Mouse (Mus musculus) frontal cortex, postnatal 25 days (tissue): ENCODE results near the gene Abhd12.
A peak's percentile ranks its signal among the peaks of the same experiment; 100 is the strongest.

Source experiments
- DNase-seq, 2 experiments: peaks; one replicate each; pipeline ENCODE4 v3.0.0; 2022; ENCODE audit warnings: low spot score in 2 of 2

Abhd12 gene

DNA sequence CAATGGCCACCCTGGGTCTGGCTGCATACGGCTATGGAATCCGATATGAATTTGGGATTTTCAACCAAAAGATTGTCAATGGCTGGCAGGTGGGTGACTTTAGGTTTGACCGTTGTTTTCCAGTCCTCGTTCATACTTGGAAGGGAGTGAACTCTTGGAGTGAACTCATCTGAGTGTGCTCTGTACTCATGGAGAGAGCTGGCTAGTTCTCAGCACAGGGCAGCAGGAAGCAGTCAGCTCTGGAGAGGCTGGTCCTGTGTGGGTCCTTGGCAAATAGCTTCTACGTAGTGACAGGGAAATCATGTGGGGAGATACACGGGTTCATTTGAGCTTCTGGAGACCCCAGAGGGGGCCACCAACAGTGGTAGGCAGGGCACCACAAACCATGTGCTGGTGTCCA, 95.7 kb downstream of the Abhd12 start:
- DNase-seq: no peak

DNA sequence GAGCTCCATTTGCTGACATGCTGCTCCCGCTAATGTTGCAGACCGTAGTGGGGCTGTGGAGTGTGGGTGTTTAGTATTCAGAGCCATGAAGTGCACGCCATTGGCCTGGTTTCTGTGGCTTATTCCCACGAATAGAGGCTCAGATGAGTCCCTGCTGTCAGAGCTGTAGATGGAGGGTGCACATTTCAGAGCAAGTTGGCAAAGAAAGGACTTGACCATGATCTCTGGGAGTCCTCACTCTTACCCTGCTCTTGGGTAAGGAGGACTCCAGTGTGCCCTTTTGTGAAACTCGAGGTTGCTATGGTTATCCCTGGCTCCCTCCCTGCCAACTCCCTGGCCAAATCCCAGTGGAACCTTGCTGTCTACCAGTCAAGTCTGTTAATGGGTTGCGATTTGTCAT, 96.2 kb downstream of the Abhd12 start:
- no peak for DNase-seq

DNA sequence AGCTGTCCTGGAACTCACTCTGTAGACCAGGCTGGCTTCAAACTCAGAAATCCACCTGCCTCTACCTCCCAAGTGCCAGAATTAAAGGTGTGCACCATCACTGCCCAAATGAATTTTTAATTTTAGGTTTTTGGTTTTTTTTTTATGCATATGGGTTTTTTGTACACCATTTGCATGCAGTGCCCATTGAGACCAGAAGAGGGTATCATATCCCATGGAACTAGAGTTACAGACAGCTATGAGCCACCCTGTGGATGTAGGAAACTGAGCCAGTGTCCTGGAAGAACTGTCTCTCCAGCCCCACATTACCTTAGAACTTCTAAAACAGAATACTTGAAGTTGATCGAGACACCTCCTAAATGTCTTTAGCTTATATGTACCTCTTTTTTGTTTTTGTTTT, 101.5 kb downstream of the Abhd12 start:
- DNase-seq: no peak

DNA sequence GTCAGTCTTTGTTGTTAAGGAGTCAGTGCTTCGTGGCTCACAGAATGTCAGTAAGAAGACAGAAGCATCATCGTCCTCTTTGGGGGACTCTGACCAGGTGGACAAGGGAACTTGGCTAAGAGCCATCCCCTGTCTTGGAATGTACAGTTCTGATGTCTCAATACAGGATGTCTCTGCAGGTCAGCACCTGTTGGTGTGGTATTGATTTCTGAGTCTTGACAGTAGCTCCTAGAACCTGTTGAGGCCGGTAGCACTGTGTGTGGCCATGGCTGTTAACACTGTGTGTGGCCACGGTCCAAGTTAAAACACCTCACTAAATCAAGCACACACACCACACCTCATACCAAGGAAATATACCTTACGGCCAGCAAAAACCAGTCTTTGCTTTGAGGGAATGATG, 103.9 kb downstream of the Abhd12 start:
- no peak for DNase-seq

DNA sequence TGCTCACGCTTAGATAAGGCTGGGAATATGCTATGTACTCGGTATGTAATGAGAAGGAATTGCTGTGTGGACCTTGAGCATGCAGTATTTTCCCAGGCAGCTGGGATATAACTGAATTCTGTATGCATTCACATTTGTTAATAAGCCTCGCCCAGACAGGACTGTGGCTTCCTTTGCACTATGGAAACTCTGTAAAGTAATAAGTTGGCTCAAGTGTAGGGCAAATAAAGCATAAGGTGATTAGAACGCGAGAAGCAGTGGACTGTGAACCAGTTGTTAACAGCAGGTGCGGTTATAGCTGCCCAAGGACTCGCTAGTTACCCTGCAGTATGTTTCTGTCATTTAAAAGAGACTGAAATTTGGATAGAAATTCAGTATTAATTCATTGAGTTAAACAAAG, 106.5 kb downstream of the Abhd12 start:
- DNase-seq: no peak

DNA sequence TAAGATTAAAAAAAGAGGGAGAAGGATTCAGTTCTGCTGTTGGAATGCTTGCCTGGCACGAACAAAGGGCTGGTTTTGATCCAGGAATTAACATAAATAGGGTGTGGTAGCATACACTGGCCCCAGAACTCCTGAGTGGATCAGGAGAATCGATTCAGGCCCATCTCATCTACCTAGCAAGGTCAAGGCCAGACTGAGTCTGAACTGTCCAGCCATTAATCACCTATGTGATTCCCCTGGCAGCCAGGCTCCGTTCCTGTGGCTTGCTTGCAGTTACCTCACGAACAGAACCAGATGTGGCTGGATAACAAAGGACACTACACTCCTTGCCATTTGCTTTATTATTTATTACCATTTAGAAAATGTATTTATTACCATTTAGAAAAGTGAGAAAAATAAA, 111.2 kb downstream of the Abhd12 start:
- no peak for DNase-seq

DNA sequence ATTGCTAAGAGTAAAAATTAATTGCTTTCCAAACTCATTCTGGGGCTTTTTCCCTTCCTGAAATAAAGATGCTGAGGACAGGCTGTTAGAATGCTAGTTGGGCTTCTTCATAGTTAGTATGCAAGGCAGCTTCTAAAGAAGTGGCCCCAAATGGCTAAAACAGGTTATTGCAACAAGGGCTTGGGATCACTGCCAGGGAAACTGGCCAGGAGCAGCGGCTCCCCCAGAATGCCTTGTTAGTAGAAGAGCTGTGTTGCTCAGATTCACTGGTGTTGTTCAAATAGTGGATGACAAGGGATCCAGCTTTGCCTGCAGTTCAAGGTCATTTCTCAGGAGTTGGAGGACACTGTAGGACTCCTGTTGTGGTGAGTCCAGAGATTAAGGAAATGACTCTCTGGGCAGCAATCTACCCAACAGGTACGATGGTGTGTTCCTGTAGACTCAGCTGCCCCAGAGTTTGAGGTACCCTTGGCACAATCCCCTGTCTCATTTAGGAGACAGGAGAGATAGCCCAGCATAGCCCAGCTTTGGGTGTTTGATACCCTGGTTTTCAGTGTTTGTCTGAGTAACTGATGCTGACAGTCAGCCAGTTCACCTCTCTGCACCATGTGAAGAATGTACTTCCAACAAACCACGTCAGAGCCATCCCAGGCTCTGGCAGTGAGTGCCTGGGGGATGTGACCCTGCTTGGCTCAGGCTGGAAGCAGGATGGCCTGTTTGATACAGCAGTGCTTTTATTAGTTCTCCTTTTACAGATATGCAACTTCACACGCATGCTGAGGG, 115.6 kb downstream of the Abhd12 start:
- peak; percentile 43 to 58 for DNase-seq

DNA sequence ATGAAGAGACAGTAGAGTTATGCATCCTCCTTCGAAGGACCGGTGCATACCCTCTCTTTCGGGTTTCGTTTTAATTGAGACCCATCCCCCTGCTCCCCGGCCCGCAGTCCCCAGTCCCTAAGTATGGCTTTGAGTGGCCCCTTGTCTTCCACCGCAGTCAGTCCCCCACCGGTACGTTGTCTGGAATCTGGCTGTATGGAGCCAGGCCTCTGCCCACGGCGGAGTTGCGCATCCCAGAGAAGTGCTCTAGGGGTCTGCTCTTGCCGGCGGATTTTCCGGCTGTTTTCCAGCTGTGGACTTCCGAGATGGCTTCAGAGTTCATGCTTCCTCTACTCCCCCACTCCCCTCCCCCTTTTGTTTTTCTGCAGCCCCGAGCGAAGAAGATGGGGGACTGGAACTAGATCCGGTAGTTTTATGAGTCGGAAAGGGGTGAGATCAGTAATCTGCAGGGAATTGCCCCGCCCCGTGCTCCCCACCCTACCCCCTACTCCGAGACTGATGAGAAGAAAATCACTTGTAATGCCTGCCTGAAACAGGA, 117.2 kb downstream of the Abhd12 start:
- DNase-seq: no peak

DNA sequence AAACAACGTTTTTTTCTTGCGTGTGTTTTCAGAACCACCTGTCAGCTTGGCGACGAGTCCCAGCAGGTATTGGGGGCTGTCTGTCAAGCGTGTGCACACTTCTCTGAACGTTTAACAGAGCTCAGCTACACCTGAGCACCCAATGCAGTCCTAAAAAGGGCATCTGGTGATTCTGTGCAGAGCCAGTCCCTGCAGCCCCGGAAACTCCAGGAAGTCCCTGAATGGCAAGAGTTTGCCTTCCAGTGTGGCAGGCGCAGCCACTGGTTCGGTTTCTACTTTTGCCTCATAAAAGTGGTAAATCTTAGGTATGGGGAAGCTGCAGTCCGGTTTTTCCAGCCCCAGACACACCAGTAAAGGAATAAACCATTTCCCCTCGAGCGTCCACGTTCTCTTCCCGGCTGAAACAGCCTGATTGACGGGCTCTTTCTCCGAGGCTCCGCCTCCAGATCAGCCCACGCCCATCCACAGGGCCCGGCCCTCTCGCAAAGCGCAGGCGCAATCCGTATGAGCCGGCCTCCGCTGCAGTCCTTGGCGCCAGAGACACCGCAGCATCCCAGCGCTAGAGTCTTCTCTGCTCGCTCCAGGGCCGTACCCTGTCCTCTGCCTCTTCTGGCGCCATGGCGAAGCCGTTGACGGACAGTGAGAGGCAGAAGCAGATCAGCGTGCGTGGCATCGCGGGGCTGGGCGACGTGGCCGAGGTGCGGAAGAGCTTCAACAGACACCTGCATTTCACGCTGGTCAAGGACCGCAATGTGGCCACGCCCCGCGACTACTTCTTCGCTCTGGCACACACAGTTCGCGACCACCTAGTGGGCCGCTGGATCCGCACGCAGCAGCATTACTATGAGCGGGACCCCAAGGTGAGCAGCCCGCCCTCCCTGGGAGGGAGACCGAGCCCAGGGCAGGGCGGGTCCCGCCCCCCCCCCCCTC, 118.0 kb downstream of the Abhd12 start, which contains the start of gene Pygb:
Gene Pygb, plus strand, starts transcription at position 485 of the 930 bp plus-strand sequence.
- DNase-seq: peak; percentile 57 to 77

DNA sequence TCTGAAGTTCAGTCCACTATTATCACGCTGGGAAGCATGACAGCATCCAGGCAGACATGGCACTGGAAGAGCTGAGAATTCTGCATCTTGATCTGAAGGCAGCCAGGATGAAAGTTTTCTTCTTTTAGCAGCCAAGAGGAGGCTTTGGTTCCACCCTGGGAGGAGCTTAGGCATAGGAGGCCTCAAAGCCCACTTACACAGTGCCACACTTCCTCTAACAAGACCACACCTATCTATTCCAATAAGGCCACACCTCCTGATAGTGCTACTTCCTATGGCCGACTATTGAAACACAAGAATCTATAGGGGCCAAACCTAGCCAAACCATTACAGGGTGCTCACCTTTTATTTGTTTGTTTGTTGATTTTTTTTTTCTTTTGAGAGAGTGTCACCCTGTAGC, 121.7 kb downstream of the Abhd12 start:
- DNase-seq: no peak
